Mouse (Mus musculus) B cell, adult 2 months (primary cell): ENCODE results near the gene Dennd2d.

ENCODE experiments used
- DNase-seq, 2 experiments: peaks; one replicate each; pipeline ENCODE4 v3.0.0; 2022

Dennd2d gene

GRCm38 (mm10) chr3:106482281-106483081 lies at the start of gene Dennd2d:
Dennd2d (plus strand) TSS chr3:106482405.
- peak; percentile 82 to 83 for DNase-seq

GRCm38 (mm10) chr3:106448571-106448970 lies 33.6 kb upstream of the Dennd2d start:
- peak; percentile 64 to 70 for DNase-seq

- DNase-seq, result peak in 1 of 2 experiments; percentile 8
These were observed 33.2 kb upstream of the Dennd2d start for GRCm38 (mm10) chr3:106448995-106449394.

- DNase-seq, result peak; percentile 55 to 60
These were observed 32.6 kb upstream of the Dennd2d start for GRCm38 (mm10) chr3:106449567-106449966.

GRCm38 (mm10) chr3:106452616-106453015 lies 29.6 kb upstream of the Dennd2d start:
- no peak for DNase-seq

- no peak for DNase-seq
These were observed 24.8 kb upstream of the Dennd2d start for GRCm38 (mm10) chr3:106457298-106457869.

- DNase-seq, result peak; percentile 40 to 46
These were observed 20.1 kb upstream of the Dennd2d start for GRCm38 (mm10) chr3:106462059-106462470.

GRCm38 (mm10) chr3:106462493-106462892 lies 19.7 kb upstream of the Dennd2d start:
- no peak for DNase-seq

GRCm38 (mm10) chr3:106464750-106465149 lies 17.5 kb upstream of the Dennd2d start:
- no peak for DNase-seq

GRCm38 (mm10) chr3:106474210-106474609 lies 8.0 kb upstream of the Dennd2d start:
- DNase-seq, result peak; percentile 27 to 35

GRCm38 (mm10) chr3:106476863-106477262 lies 5.3 kb upstream of the Dennd2d start:
- DNase-seq, result no peak

GRCm38 (mm10) chr3:106483297-106483696 lies 1.1 kb downstream of the Dennd2d start:
- no peak for DNase-seq

GRCm38 (mm10) chr3:106483796-106484405 lies 1.7 kb downstream of the Dennd2d start:
- DNase-seq, result peak; percentile 67 to 73

GRCm38 (mm10) chr3:106484861-106485260 lies 2.7 kb downstream of the Dennd2d start:
- no peak for DNase-seq

- DNase-seq, result no peak
These were observed 3.6 kb downstream of the Dennd2d start for GRCm38 (mm10) chr3:106485810-106486209.

- DNase-seq, result no peak
These were observed 5.3 kb downstream of the Dennd2d start for GRCm38 (mm10) chr3:106487551-106487950.

- DNase-seq, result no peak
These were observed 8.0 kb downstream of the Dennd2d start for GRCm38 (mm10) chr3:106490239-106490638.

GRCm38 (mm10) chr3:106492723-106493122 lies 10.5 kb downstream of the Dennd2d start:
- no peak for DNase-seq

GRCm38 (mm10) chr3:106493202-106493601 lies 11.0 kb downstream of the Dennd2d start:
- no peak for DNase-seq

GRCm38 (mm10) chr3:106493882-106494281 lies 11.7 kb downstream of the Dennd2d start:
- no peak for DNase-seq

GRCm38 (mm10) chr3:106494417-106494950 lies 12.3 kb downstream of the Dennd2d start:
- DNase-seq, result no peak

GRCm38 (mm10) chr3:106495346-106496044 lies 13.3 kb downstream of the Dennd2d start:
- DNase-seq, result no peak
